Mouse (Mus musculus) cerebellum, adult 18-20 months (tissue): Measurements from ENCODE around the gene Gm7029.

Experiments
- DNase-seq, 2 experiments: peaks; one replicate each; pipeline ENCODE4 v3.0.0; 2021

Gm7029 gene

DNA sequence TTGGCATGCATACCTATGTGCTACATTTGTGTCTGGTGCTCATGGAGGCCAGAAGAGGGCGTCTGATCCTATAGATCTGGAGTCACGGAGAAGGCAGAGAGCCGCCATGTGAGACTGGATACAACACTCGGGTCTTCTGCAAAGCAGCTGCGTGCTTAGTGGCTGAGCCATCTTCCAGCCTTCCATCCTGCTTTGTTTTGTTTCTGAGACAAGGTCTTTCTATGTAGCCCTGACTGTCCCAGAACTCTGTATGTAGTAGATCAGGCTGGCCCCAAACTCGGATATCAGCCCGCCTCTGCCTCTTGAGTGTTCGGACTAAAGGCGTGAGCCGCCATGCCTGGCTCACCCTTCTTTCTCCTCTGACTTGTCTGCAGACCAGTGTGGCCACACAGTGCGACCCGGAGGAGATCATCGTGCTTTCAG is 41.3 kb downstream of the Gm7029 start:
- DNase-seq: no peak

DNA sequence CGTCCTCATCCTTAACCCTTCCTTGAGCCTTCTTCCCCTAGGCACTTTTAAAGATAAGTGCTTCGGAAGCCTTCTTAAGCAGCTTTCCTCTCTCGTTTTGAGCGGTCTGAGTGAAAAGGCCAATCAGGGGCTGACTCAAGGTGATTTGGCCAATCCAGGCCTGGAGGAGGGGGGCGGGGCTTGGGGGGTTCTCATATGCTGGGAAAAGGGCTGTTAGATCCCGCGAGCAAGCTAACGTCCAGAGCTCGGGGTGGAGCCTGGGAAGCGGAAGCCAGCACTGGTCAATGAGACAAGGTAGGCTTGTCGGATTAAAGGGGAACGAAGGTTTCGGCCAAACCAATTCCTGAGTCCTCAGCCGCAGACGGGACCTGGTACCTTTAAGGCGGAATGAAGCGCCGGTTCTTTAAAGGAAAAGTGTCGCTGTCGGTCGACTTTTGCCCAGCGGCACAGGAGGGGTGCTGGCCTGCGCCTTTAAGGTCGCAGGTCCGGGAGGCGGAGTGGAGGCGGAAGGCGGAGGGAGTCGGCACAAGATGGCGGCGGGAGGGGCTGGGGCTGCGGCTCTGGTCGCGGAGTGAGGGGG is 42.1 kb downstream of the Gm7029 start, which contains the start of the genes Tapbp and Zbtb22:
TSS of gene Tapbp (plus strand) at position 229 of the 580 bp plus-strand sequence.
TSS of gene Zbtb22 (plus strand) at position 234 of the 580 bp plus-strand sequence.
- peak; percentile 96 to 97 for DNase-seq

DNA sequence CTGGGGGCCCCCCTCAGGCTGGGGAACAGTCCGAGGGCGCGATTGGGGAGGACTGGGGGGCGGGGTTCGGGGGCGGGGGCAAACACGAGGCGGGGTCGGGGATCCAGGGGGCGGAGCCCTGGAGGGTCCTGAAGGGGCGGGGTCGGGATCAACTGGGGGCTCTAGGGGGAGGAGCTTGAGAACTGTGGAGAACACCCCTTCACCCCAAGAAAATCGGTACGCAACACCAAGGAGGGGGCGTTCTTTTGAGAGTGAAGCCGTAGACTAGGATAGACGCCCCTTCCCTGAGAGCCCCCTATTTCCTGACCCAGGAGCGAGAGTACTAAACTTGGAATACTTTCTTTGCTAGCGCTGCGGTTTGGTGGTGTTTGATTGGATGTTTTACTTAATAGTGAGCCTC is 42.7 kb downstream of the Gm7029 start:
- DNase-seq: peak in 1 of 2 experiments; percentile 55

DNA sequence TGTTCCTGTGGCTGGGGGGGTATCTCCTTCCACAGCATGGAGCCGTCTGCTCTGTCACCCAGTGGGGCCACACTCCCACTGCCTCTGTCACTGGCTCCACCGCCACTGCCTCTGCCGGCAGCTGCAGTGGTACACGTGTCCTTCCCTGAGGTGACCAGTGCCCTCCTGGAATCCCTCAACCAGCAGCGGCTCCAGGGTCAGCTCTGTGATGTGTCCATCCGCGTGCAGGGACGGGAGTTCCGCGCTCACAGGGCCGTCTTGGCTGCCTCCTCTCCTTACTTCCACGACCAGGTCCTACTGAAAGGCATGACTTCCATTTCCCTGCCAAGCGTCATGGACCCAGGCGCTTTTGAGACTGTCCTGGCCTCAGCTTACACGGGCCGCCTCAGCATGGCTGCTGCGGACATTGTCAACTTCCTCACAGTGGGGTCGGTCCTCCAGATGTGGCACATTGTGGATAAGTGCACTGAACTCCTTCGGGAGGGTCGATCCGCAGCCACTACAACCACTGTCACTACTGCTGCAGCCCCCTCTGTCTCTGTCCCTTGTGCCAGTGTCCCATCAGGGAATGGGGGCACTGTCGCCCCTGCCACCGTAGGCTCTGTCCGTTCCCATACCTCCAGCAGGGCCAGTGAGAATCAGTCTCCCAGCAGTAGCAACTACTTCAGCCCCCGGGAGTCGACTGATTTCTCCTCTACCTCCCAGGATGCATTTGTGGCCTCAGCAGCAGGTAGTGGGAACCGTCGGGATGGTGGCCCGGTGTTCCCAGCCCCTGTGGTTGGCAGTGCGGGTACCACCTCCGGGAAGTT is 43.4 kb downstream of the Gm7029 start:
- peak in 1 of 2 experiments; percentile 37 for DNase-seq

DNA sequence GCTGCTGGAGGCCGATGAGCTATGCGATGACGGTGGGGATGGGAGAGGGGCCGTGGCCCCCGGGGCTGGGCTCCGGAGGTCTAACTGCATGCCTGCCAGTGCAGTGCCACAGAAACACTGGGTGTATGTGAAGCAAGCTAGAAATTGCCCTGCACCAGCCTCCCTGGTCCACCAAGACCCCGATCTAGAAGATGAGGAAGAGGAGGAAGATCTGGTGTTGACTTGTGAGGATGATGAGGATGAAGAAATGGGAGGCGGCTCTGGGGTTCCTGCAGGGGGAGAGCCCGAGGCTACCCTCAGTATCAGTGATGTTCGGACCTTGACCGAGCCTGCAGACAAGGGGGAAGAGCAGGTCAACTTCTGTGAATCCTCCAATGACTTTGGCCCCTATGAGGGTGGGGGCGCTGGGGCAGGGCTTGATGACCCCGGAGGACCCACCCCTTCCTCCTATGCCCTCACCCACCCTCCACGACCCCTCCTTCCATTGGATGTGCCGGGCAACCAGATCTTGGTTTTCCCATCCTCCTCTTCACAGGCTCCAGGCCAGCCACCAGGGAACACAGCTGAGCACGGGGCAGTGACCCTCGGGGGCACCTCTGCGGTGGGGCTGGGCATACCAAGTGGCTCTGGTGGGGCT is 44.1 kb downstream of the Gm7029 start:
- DNase-seq: no peak

DNA sequence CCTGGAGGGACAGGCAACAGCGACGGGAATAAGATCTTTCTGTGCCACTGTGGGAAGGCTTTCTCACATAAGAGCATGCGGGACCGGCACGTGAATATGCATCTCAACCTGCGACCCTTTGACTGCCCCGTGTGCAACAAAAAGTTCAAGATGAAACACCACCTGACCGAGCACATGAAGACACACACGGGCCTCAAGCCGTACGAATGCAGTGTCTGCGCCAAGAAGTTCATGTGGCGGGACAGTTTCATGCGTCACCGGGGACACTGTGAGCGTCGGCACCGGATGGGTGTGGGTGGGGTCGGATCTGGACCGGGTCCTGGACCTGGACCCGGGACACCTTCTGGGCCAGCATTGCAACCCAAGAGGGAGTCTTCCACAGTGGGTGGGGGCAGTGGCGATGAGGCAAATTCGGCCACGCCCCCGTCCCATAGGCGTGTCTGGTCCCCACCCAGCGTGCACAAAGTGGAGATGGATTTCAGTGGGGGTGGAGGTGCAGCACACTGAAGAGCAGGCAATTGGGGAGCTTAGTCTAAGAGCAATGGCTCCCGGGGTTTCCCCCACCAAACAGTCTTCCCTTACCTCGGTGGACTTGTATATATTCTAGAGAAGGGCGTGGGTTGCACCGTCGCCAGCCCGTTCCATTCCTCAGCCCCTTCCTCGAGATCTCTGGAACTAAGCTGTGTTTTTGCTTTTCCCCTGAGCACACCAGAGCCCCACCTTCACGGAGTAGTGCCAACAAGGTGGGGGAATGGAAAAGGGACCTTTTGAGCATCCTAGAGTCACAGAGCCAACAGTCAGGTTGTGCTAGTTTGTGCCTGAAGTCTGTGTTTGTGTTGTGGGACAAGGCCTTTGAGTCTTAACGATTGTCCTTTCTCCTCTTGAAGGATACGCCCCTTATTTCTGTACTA is 44.9 kb downstream of the Gm7029 start:
- no peak for DNase-seq

DNA sequence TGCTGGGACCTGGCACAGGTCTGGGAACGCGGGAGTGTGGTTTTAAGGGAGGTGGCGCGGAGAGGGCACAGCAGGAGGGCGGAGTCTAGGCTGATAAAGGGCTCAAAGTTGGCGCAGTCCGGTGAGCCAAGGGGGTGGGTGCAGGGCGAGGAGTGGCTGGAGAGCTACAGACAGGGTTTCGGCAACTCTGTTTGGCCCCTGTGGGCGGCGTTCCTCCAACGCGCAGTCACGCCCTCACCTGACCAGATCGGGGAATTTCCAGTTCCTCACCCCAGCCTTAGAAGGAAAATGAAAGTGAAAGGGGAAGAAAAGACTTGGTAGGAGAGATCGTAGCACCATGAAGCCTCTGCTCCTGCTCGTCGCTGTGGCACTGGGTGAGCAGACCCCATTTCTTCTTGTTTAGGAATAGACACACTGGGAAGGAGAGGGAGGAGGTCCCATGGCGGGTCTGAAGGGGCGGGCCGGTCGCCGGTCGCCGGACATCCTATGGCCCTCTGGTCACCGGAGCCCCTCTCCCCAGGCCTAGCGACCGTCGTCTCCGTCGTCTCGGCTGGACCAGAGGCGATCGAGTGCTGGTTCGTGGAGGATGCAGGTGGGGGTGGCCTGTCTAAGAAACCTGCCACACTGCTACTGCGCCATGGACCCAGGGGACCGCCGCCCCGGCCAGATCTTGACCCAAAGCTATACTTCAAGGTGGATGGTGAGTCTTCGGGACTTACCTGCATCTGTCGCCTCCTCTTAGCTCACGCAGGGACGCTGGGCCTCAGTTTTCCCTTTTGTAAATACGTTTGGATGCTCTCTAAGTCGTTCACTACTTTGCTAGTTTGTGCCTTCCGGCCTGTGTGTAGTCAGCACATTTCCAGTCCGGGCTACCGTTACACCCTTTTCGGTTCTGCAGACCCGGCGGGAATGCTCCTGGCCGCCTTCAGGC is 46.0 kb downstream of the Gm7029 start:
- peak; percentile 69 to 76 for DNase-seq

DNA sequence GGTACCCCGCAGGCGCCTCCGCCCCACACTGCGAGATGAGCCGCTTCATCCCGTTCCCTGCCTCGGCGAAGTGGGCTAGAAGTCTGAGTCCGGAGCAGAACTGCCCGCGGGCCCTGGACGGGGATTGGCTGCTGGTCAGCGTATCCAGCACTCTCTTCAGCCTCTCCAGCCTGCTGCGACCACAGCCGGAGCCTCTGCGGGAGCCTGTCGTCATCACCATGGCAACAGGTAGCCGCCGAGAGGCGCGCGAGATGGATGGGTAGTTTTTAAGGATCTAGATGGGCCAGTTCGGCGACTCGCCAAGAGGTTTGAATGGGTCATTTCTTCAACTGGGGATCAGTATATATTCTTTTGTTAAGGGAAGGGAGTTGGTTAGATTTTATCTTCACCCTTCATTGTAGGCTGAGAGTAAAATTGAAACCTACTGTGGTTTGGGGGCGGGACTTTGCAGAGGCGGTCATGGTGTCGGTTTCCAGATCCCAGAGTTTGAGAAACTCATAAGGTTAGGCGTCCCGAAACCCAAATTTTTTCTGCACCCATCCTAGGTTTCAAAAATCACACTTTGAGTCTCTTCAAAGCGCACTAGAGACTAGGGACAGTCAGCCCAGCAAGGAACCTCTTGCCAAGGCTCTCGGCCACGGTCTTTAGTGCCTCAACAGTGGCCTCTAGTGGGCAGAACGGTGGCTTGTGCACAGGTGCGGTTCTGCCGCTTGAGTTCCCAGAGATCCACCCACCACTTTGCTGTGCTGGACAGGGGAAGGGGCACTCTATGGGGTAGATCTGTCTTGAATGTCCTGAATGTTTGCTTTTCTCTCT is 46.9 kb downstream of the Gm7029 start:
- peak; percentile 91 to 92 for DNase-seq

DNA sequence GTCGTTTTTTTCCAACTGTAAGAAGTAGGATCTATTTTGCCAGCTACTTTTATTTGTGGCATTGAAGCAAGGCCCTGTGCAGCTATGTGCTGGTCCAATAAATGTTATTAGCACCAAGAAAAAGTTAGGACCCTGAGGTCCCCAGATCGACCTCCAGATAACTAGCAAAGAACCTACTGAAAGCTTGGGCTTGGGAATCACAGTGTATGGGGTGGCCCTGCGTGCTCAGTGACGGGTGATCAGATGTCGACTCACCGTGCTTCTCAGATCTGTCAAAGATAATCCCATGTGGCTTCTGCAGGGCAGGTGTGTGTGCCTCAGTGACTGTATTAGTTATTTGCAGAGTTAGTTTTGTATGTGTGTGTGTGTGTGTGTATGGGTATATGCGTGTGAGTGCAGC is 47.7 kb downstream of the Gm7029 start:
- DNase-seq: no peak
